Mouse (Mus musculus) heart, postnatal 0 days (tissue): ENCODE results near the gene Cdc42ep3. TPM values are rescaled to one million over a fixed set of nuclear protein-coding genes. Genes with fewer than 3 reads are reported as not detected.

Source experiments
- ATAC-seq: fragments of 200-750 bp; cut with Nextera tagmentation; 2 replicates; pipeline ENCODE4 v1.8.0; 2017; ENCODE audit warnings: low read depth, moderate number of reproducible peaks, moderate library complexity; ENCODE audit not compliant: insufficient read depth
- DNase-seq: peaks from one replicate; pipeline ENCODE4 v3.0.0-alpha.2; 2016; ENCODE audit warnings: low spot score
- H3K27ac ChIP-seq: fragments of 300-500 bp; sonication (generic); 2 replicates; pipeline ENCODE4 v1.5.1; 2014; ENCODE audit warnings: low read depth, mild to moderate bottlenecking
- H3K27me3 ChIP-seq: fragments of 300-500 bp; sonication (generic); 2 replicates; pipeline ENCODE4 v1.6.1; 2014; ENCODE audit warnings: low read length, mixed read lengths; ENCODE audit not compliant: control insufficient read depth, insufficient read depth
- H3K36me3 ChIP-seq: fragments of 300-500 bp; sonication (generic); replicated peaks from 2 replicates; pipeline ENCODE4 v1.6.1; 2014; ENCODE audit warnings: low read length, mixed read lengths; ENCODE audit not compliant: control insufficient read depth, insufficient read depth
- H3K4me1 ChIP-seq: fragments of 300-500 bp; sonication (generic); 2 replicates; pipeline ENCODE4 v1.6.1; 2014; ENCODE audit warnings: antibody characterized with exemption; ENCODE audit not compliant: control insufficient read depth, insufficient read depth
- H3K4me2 ChIP-seq: fragments of 300-500 bp; sonication (generic); 2 replicates; pipeline ENCODE4 v1.6.1; 2014; ENCODE audit warnings: low read depth, mild to moderate bottlenecking, low read length, moderate library complexity
- H3K4me3 ChIP-seq: fragments of 300-500 bp; sonication (generic); 2 replicates; pipeline ENCODE4 v1.5.1; 2014; ENCODE audit warnings: low read depth, low read length
- H3K9ac ChIP-seq: fragments of 300-500 bp; sonication (generic); replicated peaks from 2 replicates; pipeline ENCODE4 v1.6.1; 2014; ENCODE audit warnings: low read depth, low read length, mixed read lengths
- H3K9me3 ChIP-seq: fragments of 300-500 bp; sonication (generic); replicated peaks from 2 replicates; pipeline ENCODE4 v1.6.1; 2016; ENCODE audit warnings: low read length; ENCODE audit not compliant: control insufficient read depth
- CTCF ChIP-seq: IDR thresholded peaks from 2 replicates; pipeline ENCODE4 v1.5.1; 2016; ENCODE audit warnings: antibody characterized with exemption, control low read depth, low read depth
- EP300 ChIP-seq: IDR thresholded peaks from 2 replicates; pipeline ENCODE4 v1.6.1; 2016; ENCODE audit warnings: antibody characterized with exemption, low read depth
- WGBS: fragments of 180-500 bp; shearing (Covaris S2); extraction: QIAGEN DNeasy Blood & Tissue Kit; methylation state at CpG from one replicate; pipeline ENCODE4 v1.1.7; 2014; 5-methylcytosine and 5-hydroxymethylcytosine counted together
- polyA plus RNA-seq: library from polyadenylated mRNA; unstranded; fragments of >200 nt; fragmentation: Nextera tagmentation; extraction: Ambion mirVana; gene quantifications from 2 replicates; pipeline ENCODE4 v1.2.1, GENCODE M21; 2015
- total RNA-seq: library from RNA; depleted of rRNA; stranded (reverse); fragments of >200 nt; gene quantifications from 2 replicates; pipeline ENCODE4 v1.2.3, GENCODE M21; 2014; ENCODE audit warnings: low replicate concordance

Gene Cdc42ep3
- total and polyA plus RNA-seq, 2 experiments from 2014 or later, result 37.5 to 74.4 TPM

GRCm38 (mm10) chr17:79387465-79388066, 32.7 kb upstream of the Cdc42ep3 start:
- H3K4me1 ChIP-seq, result no peaks in the 10 kb centered on the region
- H3K27me3 ChIP-seq, result no peaks in the 10 kb centered on the region
- no peak overlapping the region for H3K27ac ChIP-seq
- no peak overlapping the region for H3K4me2 ChIP-seq
- TF ChIP-seq EP300 (no peak), CTCF (no peak)
- no peak for ATAC-seq
- no peaks in the 10 kb centered on the region for H3K9me3 ChIP-seq
- 78% methylated on average over 8 of the region's 8 CpGs for WGBS
- H3K36me3 ChIP-seq, result no peaks in the 10 kb centered on the region
- DNase-seq, result no peak
- no peak overlapping the region for H3K4me3 ChIP-seq
- H3K9ac ChIP-seq, result no peak overlapping the region

DNA sequence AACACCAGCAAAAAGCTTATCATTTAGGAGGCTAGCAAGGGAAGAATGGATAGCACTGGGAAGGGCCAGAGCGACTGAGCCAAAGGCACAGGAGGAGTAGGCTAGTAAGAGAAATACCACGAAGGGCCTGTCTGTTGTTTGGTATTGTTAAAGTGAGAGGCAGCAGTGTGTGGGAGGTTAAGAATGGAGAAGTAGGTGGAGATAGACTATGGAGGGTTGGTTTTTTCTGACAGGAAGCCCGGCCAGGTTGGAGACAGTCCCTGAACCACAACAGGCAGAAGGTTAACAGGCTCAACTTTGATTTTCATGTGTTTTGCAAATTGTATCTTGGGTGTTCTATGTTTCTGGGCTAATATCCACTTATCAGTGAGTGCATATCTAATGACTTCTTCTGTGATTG, 26.6 kb upstream of the Cdc42ep3 start:
- Histone ChIP-seq H3K27ac (no peak overlapping the region), H3K4me1 (no peaks in the 10 kb centered on the region), H3K9me3 (no peaks in the 10 kb centered on the region), H3K36me3 (no peaks in the 10 kb centered on the region), H3K27me3 (no peaks in the 10 kb centered on the region), H3K9ac (no peak overlapping the region), H3K4me2 (no peak overlapping the region), H3K4me3 (no peak overlapping the region)
- DNase-seq, result no peak
- TF ChIP-seq CTCF (no peak), EP300 (no peak)
- ATAC-seq, result no peak
- WGBS, result 67% methylated on average over 3 of the region's 3 CpGs

DNA sequence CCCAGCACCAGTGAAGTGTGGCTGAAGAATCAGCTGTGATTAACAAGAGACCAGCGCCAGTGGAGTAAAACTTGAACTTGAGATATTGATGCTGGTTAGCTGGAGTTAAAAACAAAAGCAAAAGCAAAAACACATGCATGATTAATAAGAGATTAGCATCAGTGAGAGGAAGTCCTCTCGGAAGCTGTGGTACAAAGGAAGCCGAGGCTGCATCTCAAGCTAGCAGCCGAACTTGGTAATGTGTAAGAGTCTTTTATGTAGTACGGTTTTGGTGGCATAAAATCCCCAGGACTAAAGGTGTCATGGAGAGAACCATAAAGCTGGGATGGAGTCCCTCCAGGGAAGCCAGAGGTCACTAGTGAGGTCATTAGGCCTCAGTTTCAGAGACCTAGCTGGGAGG, 24.3 kb upstream of the Cdc42ep3 start:
- 46% methylated on average over 5 of the region's 5 CpGs for WGBS
- no peak overlapping the region for H3K9ac ChIP-seq
- H3K36me3 ChIP-seq, result no peaks in the 10 kb centered on the region
- H3K27me3 ChIP-seq, result no peaks in the 10 kb centered on the region
- no peaks in the 10 kb centered on the region for H3K9me3 ChIP-seq
- H3K27ac ChIP-seq, result no peak overlapping the region
- no peaks in the 10 kb centered on the region for H3K4me1 ChIP-seq
- TF ChIP-seq CTCF (no peak), EP300 (no peak)
- H3K4me3 ChIP-seq, result no peak overlapping the region
- DNase-seq, result no peak
- ATAC-seq, result no peak
- no peak overlapping the region for H3K4me2 ChIP-seq

DNA sequence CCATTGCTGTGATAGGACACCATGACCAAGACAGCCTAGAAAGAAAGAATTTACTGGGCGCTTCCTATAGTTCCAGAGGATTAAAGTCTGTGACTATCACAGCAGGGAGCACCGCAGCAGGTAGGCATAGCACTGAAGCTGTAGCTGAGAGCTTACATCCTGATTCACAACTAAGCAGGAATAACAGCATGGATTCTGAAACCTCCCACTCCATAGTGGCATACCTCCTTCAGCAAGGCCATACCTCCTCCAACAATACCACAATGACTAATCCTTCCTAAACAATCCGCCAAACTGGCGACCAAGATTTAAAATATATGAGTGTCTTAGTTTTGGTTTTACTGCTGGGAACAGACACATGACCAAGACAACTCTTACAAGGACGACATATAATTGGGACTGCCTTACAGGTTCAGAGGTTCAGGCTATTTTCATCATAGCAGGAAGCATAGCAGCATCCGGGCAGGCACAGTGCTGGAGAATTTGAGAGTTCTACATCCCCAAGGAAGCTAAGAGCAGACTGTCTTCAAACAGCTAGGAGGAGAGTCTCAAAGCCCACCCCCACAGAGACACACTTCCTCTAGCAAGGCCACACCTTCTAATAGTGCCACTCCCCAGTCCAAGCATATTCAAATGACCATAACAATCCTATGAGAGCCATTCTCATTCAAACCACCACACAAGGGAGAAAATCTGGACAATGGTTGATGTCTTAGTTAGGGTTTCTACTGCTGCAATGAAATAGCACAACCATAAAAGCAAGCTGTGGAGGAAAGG, 21.7 kb upstream of the Cdc42ep3 start:
- H3K27me3 ChIP-seq, result no peaks in the 10 kb centered on the region
- H3K4me3 ChIP-seq, result no peak overlapping the region
- no peak for ATAC-seq
- no peak overlapping the region for H3K4me2 ChIP-seq
- H3K9ac ChIP-seq, result no peak overlapping the region
- 77% methylated on average over 6 of the region's 6 CpGs for WGBS
- no peak overlapping the region for H3K27ac ChIP-seq
- no peaks in the 10 kb centered on the region for H3K9me3 ChIP-seq
- TF ChIP-seq CTCF (no peak), EP300 (no peak)
- no peak for DNase-seq
- no peaks in the 10 kb centered on the region for H3K36me3 ChIP-seq
- H3K4me1 ChIP-seq, result peaks cover 10% of the 10 kb centered on the region; the same call in 1 of the 2 replicates

DNA sequence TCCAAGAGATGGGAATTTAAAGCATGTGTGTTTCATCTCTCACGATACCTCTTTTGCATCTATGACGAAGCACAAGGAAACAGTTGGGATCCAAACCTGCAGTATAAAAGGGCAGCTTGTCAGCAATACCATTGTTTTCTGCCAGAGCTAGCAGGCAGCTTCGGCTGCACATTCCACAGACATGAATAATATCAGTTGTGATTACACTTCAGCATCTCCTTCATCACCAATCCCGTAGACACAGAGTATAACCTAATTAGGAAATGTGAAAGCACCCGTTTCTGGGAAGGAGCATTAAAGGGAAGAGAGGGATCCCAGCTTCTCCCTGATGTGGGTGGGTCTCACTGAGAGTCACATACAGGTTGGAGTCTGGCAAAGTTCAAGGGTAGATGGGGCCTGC, 18.1 kb upstream of the Cdc42ep3 start:
- no peak overlapping the region for H3K4me2 ChIP-seq

More for the DNA sequence above, 18.1 kb upstream of the Cdc42ep3 start:
- TF ChIP-seq EP300 (no peak), CTCF (no peak)
- H3K27me3 ChIP-seq, result no peaks in the 10 kb centered on the region
- H3K27ac ChIP-seq, result 0 out of 2 replicates have a peak overlapping the region, but pooled peaks have one; percentile 3
- 15% methylated on average over 5 of the region's 5 CpGs for WGBS
- H3K36me3 ChIP-seq, result no peaks in the 10 kb centered on the region
- H3K9ac ChIP-seq, result no peak overlapping the region
- peaks cover 10% of the 10 kb centered on the region; the same call in 1 of the 2 replicates for H3K4me1 ChIP-seq
- H3K9me3 ChIP-seq, result no peaks in the 10 kb centered on the region
- no peak overlapping the region for H3K4me3 ChIP-seq
- ATAC-seq (peak; percentile 30; the same call in 1 of the 2 replicates), DNase-seq (no peak)
